Mouse (Mus musculus): ENCODE results near the gene Gm20498.
A peak's percentile ranks its signal among the peaks of the same experiment; 100 is the strongest.
"Not testable (repeated sequence)": the region's sequence is repeated elsewhere in the genome, so short reads cannot be mapped to it uniquely, and the experiment has no call there.

Gene Gm20498

DNA sequence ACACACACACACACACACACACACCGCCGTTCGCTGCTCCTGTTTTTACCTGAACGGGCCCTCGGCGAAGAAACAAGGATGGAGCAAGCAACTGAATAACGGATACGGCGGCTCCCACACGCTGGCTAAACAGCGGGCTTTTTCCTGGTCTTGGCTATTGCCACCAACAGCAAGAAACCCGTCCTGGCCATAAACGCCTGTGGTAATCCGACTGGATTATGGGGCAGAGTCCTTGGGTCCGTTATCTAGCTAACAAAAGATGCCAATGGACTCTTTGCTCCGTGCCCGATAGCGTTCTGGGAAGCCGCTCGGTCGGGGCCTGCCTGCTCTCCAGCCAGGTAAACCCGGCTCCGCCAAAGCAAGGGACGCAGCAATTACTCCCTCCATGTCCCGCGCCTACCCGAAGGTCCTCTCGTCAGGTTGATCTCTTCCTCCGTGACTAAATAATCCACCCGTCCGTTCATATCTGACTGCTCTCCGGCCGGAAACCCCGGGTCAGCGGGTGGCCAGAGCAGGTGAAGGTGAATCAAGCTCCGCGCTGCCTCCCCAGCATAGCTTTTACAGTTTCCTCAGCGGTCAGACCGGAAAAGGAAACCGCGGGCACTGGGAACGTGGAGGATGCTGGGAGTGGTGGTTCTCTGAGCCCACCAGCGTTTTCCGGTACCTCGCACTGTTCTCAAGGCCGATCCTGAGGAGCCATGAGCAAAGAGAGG, at the start of gene Gm20498, which contains the start of gene Synj2bp:
Gm20498 (minus strand) TSS at position 590 of the 713 bp plus-strand sequence.
Synj2bp (minus strand) TSS at position 596 of the 713 bp plus-strand sequence.
- DNase-seq = peak; percentile 89

DNA sequence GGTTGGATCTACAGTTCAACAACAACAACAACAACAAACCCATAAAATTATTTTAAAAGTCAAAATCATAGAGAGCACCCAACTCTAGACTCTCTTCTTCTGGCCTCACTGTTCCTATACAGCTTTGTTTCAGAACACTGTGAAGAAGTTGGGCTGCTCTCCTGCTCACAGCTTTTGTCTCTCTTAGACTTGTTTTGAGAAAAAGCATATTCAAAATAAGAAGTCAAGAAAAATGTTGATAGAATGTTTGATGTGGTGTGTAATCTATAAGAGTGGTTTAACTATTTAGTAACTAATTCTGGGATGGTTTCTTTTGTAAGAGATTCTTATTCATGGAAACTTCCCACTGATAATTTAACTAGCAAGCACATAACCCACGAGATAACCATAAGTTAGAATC, 35.7 kb upstream of the Gm20498 start, which contains the start of gene Adam21:
Adam21 (minus strand) TSS at position 101 of the 400 bp plus-strand sequence.
- DNase-seq = no peak

DNA sequence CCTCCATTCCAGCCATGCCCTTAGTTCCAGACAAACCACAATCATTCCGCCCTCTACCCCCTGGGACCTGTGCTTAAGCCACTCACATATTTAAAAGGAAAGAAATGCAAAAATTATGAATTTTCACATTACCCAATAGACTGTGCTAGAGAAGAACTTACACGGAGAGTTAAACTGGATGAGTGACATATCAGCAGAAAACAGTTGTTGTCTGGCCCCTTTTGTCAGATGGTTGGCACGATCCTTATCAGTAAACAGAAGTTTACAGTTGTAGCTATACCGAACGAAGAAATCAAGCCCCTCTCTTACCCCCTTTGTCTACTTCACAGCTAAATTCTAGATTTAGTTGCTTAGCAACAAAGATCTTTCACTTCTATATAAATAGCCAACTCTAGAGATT, 35.2 kb upstream of the Gm20498 start:
- DNase-seq = no peak

DNA sequence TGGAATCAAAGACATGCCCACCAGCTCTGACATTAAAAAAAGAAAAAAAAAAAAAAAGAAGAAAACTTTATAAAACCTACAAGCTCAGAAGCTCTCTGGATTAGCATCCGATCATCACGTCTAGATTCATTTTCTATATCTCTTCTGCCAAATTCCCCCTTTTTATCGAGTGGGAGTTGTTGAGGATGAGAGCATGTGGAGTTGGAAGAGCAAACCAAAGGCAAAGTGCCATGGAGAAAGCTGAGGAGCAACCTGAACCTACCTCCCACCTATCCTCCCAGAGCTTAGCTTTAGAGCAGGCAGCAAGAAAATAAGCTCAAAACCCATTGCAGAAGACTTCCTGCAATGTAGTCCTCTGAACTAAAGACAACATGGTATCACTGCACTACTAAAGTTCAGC, 31.5 kb upstream of the Gm20498 start:
- no peak for DNase-seq

DNA sequence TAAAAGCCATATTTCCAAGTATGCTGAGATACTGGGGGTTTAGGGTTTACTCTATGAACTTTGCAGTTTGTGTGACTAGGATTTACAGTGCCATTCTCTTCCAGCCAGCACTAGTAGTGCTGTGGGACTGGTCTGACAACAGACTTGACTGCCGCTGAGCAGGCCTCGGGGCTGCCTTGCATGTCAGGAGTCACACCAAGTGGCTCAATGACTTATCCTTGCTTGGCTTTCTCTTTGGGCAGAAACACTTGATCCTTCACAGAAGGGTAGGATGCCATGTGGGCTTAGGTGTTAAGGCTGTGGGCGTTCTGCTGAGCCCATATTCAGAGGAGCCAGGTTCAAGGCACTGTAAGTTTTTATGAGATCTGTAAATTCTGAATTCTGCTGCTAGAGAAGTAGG, 16.6 kb upstream of the Gm20498 start:
- DNase-seq = no peak

DNA sequence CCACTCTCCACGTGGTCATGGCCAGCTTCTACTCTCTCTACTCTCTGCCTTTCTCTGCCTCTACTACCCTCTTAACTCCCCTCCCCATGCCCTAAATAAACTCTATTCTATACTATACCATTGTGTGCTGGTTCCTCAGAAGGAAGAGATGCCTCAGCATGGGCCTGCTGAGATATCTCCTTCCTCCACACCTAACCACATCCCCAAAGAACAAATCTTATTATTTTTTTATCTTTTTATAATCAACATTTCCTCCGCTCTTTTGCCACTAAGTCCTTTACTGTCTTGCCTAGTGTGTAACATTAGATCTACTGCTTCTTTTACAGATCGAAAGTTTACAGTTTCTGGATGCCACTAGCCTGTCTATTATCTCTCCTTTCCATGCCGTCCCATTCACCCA, 14.5 kb upstream of the Gm20498 start:
- DNase-seq = no peak

DNA sequence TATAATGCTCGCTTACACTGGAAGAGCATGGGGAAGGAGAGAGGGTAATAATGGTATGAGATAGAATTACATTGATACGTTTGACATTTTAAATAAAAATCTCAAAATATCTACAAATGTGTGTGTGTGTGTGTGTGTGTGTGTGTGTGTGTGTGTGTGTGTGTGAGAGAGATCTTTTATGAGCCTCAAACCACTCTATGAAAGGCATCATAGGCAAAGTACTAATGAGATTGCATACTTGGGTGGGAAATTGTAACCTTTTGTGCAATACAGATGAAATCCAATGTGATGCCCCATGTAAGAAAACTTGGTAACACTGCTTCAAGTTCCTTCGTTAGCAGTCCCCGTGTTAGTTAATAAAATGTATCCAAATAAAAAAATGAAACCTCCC, 319 bp upstream of the Gm20498 start:
- no peak for DNase-seq

DNA sequence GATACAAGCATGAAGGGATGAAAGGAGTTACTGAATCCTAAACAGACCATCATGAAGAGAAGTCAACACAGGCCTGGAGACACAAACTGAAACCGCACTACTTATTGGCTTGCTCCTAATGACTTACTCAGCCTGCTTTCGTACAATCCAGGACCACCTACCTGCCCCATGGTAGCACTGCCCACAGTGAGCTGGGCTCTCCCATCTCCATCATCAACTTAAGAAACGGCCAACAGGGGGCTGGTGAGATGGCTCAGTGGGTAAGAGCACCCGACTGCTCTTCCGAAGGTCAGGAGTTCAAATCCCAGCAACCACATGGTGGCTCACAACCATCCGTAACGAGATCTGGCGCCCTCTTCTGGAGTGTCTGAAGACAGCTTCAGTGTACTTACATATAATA, 2.1 kb downstream of the Gm20498 start:
- not testable (repeated sequence) for DNase-seq

DNA sequence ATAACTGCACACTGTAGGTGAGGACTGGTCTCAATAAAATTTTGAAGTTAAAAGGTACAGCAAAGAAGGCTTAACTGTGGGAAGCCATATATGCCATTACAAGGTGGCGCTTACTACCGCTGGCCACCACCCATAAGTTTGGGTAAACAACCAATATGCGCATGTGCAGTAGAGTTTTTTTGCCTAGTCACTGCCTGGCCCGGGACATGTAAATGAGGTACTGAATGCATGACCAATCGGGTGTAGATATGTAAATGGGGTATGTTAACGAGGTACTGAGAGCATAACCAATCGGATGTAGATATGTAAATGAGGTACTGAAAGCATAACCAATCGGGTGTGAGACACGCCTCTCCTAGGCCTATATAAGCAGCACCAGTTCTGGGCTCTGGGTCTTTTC, 35.8 kb downstream of the Gm20498 start:
- DNase-seq = not testable (repeated sequence)

DNA sequence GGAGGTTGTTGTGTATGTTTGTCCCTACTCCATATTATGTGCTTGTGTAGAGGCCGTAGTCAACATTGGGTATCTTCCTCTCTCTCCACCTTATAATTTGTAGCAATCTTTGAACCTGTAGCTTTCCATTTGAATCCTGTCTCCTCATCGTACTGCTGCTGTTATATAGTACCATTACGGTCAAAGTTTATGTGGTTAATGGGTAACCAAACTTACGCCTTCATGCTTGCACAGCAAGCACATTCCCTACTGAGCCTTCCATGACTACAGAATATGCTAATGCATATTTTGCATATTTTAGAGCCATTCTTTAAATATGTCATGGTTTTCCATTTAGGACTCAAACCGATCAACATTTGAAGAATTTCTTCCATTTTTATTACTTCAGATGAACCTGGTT, 42.2 kb downstream of the Gm20498 start:
- DNase-seq = no peak

DNA sequence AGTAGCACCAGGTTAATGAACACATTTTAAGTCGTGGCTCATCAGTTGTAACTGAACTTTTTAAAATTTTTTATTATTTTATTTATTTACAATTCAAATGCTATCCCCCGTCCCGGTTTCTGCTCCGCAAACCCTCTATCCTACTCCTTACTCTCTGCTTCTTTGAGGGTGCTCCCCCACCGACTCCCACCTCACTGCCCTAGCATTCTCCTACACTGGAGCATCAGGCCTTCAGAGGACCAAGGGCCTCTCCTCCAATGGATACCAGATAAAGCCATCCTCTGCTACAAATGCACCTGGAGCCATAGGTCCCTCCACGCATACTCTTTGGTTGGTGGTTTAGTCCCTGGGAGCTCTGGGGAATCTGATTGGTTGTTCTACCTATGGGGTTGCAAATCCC, 47.4 kb downstream of the Gm20498 start:
- DNase-seq = no peak

DNA sequence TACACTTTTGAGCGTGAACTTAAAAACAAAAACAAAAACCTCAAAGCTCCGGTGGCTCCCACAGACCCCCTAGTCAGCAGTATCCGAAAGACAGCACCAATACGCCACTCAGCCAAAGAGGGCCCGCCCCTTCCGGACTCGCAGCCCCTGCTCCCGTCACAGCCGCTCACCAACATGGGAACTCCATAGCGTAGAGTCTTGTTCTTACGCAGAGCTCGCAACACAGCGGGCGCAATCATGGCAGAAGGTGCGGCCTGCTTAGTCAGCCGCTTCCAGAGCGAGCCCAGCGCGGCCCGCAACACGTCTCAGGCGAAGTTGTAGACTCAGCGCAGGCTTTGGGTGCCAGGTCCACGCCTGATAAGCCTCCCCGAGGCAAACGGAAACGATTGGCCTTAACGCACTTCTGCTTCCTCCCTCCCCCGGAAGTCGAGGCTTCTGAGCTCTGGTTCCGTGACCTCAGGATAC, 47.9 kb downstream of the Gm20498 start, which contains the start of gene Cox16:
Cox16 (minus strand) TSS at position 401 of the 465 bp plus-strand sequence.
- peak; percentile 94 for DNase-seq

DNA sequence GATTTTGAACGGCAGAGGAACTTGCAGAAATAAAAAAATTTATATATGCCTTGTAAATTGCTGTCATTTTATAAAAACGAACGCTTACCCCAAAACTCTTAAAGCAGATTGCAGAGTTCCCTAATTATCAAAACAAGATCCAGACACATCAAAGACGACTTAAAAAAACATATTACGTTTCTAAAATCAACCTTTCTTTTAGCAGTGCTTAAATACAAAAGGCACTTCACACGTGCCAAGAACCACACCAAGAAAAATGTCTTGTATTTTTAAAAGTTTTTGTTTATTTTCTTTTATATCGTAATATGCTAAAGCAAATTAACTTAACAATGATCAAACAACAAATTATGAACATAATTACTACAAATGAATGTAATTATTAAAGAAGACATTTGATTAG, 48.5 kb downstream of the Gm20498 start:
- no peak for DNase-seq

DNA sequence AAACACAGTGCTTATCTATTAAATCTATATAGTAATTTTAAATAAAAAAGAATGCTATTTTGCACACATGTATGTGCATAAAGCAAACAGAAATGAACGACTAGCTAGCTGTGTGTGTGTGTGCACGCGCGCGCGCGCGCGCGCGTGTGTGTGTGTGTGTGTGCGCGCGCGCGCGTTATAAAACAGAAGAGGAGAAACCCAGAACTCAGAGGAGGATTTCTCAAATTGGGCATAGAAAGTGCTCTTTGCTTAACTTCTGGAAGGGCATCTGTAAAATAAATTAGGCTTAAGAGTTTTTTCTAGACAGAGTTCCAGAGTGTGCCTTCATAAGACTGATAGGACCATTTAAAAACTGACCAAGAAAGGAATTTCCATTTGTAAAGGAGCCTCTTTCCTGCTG, 49.0 kb downstream of the Gm20498 start:
- DNase-seq = no peak

DNA sequence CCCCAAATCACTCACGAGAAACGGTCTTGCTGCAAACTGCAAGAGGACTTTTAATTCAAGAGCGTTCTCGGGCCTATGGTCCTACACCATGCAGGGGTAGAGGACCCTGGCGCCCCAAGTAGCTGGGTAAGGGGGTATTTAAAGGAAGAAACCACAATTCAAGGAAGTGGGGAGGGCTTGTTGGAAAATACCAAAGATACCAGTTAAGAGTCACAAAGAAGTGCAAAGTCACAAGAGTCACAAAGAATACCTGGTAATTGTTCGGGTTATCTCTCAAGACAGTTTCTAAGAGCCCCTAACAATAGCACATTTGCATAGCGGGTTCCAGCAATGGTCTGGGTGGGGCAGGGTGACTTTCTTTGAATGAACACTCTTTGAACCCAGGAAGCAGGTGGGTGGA, 73.7 kb downstream of the Gm20498 start:
- not testable (repeated sequence) for DNase-seq

DNA sequence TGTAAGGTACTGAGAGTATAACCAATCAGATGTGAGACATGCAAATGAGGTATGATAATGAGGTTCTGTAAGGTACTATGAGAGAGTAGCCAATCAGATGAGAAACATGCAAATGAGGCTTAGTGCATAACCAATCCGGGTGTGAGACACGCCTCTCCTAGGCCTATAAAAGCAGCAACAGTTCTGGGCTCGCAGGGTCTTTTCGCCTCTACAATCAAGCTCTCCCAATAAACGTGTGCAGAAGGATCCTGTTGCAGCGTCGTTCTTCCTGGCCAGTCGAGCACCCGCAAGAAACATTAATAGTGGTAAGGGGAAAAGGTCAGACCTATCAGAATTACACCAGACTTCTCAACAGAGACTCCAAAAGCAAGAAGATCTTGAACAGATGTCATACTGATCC, 93.7 kb downstream of the Gm20498 start:
- DNase-seq = not testable (repeated sequence)

DNA sequence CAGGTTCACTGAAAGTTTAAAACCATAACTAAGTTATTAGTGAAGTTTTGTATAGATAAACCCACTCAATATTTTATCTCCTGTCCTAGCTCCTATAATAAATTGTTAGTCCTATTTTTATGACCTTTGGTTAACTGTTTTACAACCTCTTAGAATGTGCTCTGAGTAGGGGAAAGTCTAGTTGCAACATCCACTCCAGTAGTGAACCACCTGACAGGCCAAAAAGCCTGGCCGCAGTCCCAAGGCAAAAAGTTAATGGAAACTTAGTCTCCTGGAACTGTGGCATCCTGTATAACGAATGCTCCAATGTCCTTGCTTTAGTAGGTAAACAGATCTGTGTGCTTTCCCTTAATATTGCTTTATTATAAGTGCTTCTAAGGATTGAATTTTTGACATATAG, 97.9 kb downstream of the Gm20498 start:
- peak; percentile 37 for DNase-seq

DNA sequence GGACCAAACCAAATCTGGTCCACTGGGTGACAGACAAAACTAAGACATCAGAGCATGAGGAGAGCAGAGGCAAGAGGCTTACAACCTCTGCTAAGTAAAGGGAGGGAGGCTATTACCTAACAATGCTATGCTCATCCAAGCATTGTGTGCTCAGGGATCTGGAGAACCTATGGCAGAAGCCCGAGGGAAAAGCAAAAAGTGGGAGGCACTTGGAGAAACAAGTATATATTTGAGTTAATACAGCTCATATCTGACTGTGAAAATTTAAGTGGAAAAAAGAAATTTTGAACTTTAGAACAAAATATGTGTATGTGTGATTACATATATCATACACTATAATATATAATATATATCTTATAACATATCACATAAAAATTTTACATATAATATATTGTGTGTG, 110.9 kb downstream of the Gm20498 start, which contains the start of gene Adam4:
Adam4 (minus strand) TSS at position 101 of the 400 bp plus-strand sequence.
- no peak for DNase-seq

DNA sequence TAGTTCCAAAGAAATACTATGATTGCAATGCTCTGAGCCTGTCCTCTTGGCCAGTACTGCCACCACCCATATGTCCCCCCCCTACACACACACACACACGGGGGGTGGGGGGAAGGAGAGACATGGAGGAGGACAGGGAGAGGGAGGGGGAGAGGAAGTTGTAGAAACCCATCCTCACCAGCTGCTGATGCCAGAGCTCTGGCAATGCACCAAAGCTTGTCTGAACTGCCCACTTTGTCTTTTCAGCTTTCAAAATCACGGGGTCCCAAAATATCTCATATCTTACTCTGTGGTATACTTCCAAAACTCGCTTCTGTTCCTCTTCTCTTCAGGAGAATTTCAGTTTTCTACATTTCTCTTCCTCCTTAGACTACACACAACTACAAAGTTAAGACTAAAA, 119.5 kb downstream of the Gm20498 start:
- DNase-seq = no peak

DNA sequence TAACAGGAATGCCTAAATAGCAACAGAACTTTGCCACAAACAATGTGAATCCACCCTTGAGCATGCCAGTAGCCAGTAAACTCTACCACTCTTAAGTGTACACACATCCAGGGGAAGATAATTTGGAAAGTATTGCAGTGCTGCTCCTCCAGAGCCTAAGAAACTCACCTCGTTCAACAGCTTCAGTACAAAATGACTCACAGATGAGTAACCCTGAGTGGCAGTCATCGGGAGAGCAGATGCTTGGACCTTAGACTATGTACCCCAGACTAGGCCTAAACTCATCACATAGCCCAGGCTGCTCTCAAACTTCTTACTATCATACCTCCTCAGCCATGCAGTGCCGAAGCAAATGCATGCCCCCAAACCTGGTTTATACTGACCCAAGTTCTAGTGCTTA, 123.7 kb downstream of the Gm20498 start:
- DNase-seq = no peak

DNA sequence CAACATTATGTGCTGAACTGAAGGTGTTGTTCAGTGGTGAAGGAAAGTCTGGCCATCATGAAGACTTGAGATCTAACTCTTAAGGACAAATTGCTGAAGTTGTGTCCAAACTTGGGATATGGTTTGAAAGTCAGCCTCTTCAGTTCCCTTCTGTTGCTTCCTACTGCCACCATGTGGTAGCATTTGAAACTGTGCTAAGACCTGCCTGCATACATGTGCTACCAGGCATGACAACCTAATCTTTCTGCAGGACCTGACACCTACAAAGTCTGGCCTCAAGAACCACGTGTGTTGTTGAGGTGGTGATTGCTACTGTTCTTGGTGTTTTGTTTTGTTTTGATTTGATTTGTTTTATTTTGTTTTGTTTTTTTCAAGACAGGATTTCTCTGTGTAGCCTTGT, 130.5 kb downstream of the Gm20498 start:
- peak; percentile 43 for DNase-seq

DNA sequence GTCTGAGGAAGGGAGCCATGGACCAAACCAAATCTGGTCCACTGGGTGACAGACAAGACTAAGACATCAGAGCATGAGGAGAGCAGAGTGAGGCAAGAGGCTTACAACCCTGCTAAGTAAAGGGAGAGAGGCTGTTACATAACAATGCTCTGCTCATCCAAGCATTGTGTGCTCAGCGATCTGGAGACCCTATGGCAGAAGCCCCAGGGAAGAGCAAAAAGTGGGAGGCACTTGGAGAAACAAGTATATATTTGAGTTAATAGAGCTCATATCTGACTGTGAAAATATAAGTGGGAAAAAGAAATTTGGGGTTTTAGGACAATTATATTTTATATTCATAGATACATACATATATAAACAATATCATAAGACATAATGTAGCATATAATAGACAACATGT, 153.3 kb downstream of the Gm20498 start, which contains the start of gene Gm4787:
Gm4787 (minus strand) TSS at position 101 of the 400 bp plus-strand sequence.
- DNase-seq = not testable (repeated sequence)

DNA sequence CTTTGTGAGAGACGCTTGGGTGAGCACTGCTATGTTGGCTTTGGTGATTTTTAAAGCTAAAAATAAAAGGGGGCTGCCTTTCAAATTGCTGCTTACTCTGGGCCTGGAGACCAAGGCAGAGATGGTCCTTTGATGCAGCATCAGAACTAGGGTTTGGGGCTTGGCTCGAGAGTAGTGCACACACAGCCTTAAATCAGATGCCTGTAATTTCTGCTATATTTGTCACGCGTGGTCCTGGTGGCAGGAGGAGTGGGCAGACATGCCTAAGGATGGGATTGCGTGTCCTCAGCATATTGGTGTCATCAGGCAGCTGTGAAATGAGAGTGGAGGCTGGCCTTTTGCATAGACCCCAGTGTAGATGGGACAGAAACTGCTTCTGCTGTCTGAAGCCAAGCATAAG, 198.9 kb downstream of the Gm20498 start:
- no peak for DNase-seq

DNA sequence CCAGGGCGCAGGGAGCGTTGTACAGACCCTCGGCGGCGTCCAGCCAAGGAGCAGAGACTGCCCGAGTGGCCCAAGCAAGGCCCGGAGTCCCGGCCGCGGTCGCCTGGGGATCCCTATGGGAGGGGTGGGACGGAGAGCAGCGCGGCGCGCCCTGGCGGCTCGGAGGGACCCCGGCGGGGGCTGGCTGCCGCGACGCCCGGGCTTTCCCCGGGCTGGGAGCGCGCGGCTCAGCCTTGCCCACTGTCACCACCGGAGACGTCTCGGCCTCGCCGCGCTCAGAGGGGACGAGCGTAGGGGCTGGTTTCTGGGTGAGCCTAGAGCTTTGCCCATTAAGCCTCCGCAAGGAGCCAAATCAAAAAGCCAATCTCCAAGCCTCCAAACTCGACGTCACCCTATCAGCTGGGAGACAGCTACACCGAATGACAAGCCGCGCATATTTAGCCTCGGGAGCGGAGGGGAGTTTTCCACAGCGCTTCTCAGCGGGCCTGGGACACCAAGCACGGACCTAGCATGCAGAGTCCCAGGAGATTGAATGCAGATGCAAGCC, 199.8 kb downstream of the Gm20498 start, which contains the start of gene Slc8a3:
Slc8a3 (minus strand) TSS at position 306 of the 547 bp plus-strand sequence.
- DNase-seq = no peak
